Mouse (Mus musculus) hindbrain, embryonic 14.5 days (tissue): Measurements from ENCODE around the gene Arhgap27. TPM values are rescaled to one million over a fixed set of nuclear protein-coding genes. Genes with fewer than 3 reads are reported as not detected.

ENCODE experiments used
- ATAC-seq: fragments of 200-750 bp; cut with Nextera tagmentation; 2 replicates; pipeline ENCODE4 v1.8.0; 2017; ENCODE audit warnings: moderate number of reproducible peaks, mild to moderate bottlenecking, moderate TSS enrichment, moderate library complexity; ENCODE audit not compliant: low FRiP score
- DNase-seq: peaks from one replicate; pipeline ENCODE4 v3.0.0-alpha.2; 2015; ENCODE audit warnings: low spot score
- H3K27ac ChIP-seq: fragments of 300-500 bp; sonication (generic); 2 replicates; pipeline ENCODE4 v1.5.1; 2014; ENCODE audit warnings: mild to moderate bottlenecking, moderate library complexity
- H3K27me3 ChIP-seq: fragments of 300-500 bp; sonication (generic); 2 replicates; pipeline ENCODE4 v1.6.1; 2014; ENCODE audit warnings: mild to moderate bottlenecking, low read length, mixed read lengths; ENCODE audit not compliant: control insufficient read depth, insufficient read depth
- H3K36me3 ChIP-seq: fragments of 300-500 bp; sonication (generic); replicated peaks from 2 replicates; pipeline ENCODE4 v1.6.1; 2014; ENCODE audit not compliant: control insufficient read depth, insufficient read depth
- H3K4me1 ChIP-seq: fragments of 300-500 bp; sonication (generic); replicated peaks from 2 replicates; pipeline ENCODE4 v1.6.1; 2014; ENCODE audit warnings: antibody characterized with exemption, low read length, mixed read lengths; ENCODE audit not compliant: control insufficient read depth, insufficient read depth
- H3K4me2 ChIP-seq: fragments of 300-500 bp; sonication (generic); replicated peaks from 2 replicates; pipeline ENCODE4 v1.6.1; 2014; ENCODE audit warnings: mild to moderate bottlenecking, moderate library complexity
- H3K4me3 ChIP-seq: fragments of 300-500 bp; sonication (generic); replicated peaks from 2 replicates; pipeline ENCODE4 v1.5.1; 2014; ENCODE audit warnings: mild to moderate bottlenecking, low read length
- H3K9ac ChIP-seq: fragments of 300-500 bp; sonication (generic); 2 replicates; pipeline ENCODE4 v1.6.1; 2014
- H3K9me3 ChIP-seq: fragments of 300-500 bp; sonication (generic); 2 replicates; pipeline ENCODE4 v1.6.1; 2016; ENCODE audit warnings: low read length; ENCODE audit not compliant: control insufficient read depth
- WGBS: fragments of 180-500 bp; shearing (Covaris S2); extraction: QIAGEN DNeasy Blood & Tissue Kit; methylation state at CpG from one replicate; pipeline ENCODE4 v1.1.7; 2014; 5-methylcytosine and 5-hydroxymethylcytosine counted together
- polyA plus RNA-seq: library from polyadenylated mRNA; unstranded; fragments of >200 nt; fragmentation: Nextera tagmentation; extraction: Ambion mirVana; gene quantifications from 2 replicates; pipeline ENCODE4 v1.2.1, GENCODE M21; 2014

Gene Arhgap27
- polyA plus RNA-seq, 1 experiment from 2014 or later, result 5.4 TPM

GRCm38 (mm10) chr11:103355251-103355650 lies 8.2 kb downstream of the Arhgap27 start:
- DNase-seq (no peak), ATAC-seq (no peak)
- Histone ChIP-seq H3K4me3 (no peak overlapping the region), H3K9ac (no peak overlapping the region), H3K27ac (no peak overlapping the region), H3K27me3 (peaks cover 14% of the 10 kb centered on the region), H3K36me3 (no peaks in the 10 kb centered on the region), H3K4me2 (no peak overlapping the region), H3K9me3 (no peaks in the 10 kb centered on the region), H3K4me1 (peaks cover 11% of the 10 kb centered on the region; the same call in 1 of the 2 replicates)
- 13% methylated on average over 11 of the region's 11 CpGs for WGBS

- no peaks in the 10 kb centered on the region for H3K9me3 ChIP-seq
- peaks cover 3% of the 10 kb centered on the region for H3K27me3 ChIP-seq
- ATAC-seq (no peak), DNase-seq (no peak)
- no peak overlapping the region for H3K9ac ChIP-seq
- peaks cover 5% of the 10 kb centered on the region; the same call in 1 of the 2 replicates for H3K4me1 ChIP-seq
- no peak overlapping the region for H3K27ac ChIP-seq
- WGBS, result 79% methylated on average over 3 of the region's 3 CpGs
- no peak overlapping the region for H3K4me2 ChIP-seq
- no peak overlapping the region for H3K4me3 ChIP-seq
- no peaks in the 10 kb centered on the region for H3K36me3 ChIP-seq
These were observed 9.5 kb downstream of the Arhgap27 start for GRCm38 (mm10) chr11:103354033-103354432.

GRCm38 (mm10) chr11:103352239-103352814 lies 11.2 kb downstream of the Arhgap27 start:
- Histone ChIP-seq H3K27ac (no peak overlapping the region), H3K9ac (no peak overlapping the region), H3K36me3 (no peaks in the 10 kb centered on the region), H3K4me3 (no peak overlapping the region), H3K27me3 (peaks cover 3% of the 10 kb centered on the region; the same call in 1 of the 2 replicates), H3K4me2 (no peak overlapping the region), H3K4me1 (0 out of 2 replicates have a peak, but pooled peaks cover 5% of the 10 kb centered on the region), H3K9me3 (no peaks in the 10 kb centered on the region)
- ATAC-seq (no peak), DNase-seq (no peak)
- WGBS, result 84% methylated on average over 5 of the region's 5 CpGs

- no peak overlapping the region for H3K4me2 ChIP-seq
- H3K4me1 ChIP-seq, result 0 out of 2 replicates have a peak, but pooled peaks cover 2% of the 10 kb centered on the region
- no peak overlapping the region for H3K9ac ChIP-seq
- no peaks in the 10 kb centered on the region for H3K9me3 ChIP-seq
- H3K27ac ChIP-seq, result no peak overlapping the region
- no peak overlapping the region for H3K4me3 ChIP-seq
- no peak for ATAC-seq
- no peaks in the 10 kb centered on the region for H3K36me3 ChIP-seq
- H3K27me3 ChIP-seq, result peaks cover 3% of the 10 kb centered on the region; the same call in 1 of the 2 replicates
- 93% methylated on average over 12 of the region's 12 CpGs for whole genome bisulfite sequencing
- no peak for DNase-seq
These were observed 12.7 kb downstream of the Arhgap27 start for GRCm38 (mm10) chr11:103350711-103351315.

- WGBS, result 92% methylated on average over 2 of the region's 2 CpGs
- H3K4me3 ChIP-seq, result no peak overlapping the region
- H3K9ac ChIP-seq, result no peak overlapping the region
- H3K4me2 ChIP-seq, result no peak overlapping the region
- H3K36me3 ChIP-seq, result no peaks in the 10 kb centered on the region
- H3K9me3 ChIP-seq, result no peaks in the 10 kb centered on the region
- ATAC-seq (no peak), DNase-seq (no peak)
- H3K27ac ChIP-seq, result no peak overlapping the region
- H3K4me1 ChIP-seq, result no peaks in the 10 kb centered on the region
- H3K27me3 ChIP-seq, result peaks cover 3% of the 10 kb centered on the region; the same call in 1 of the 2 replicates
These were observed 13.8 kb downstream of the Arhgap27 start for GRCm38 (mm10) chr11:103349699-103350098.

GRCm38 (mm10) chr11:103346657-103347056 lies 16.8 kb downstream of the Arhgap27 start:
- Histone ChIP-seq H3K9me3 (no peaks in the 10 kb centered on the region), H3K9ac (no peak overlapping the region), H3K4me3 (no peak overlapping the region), H3K36me3 (no peaks in the 10 kb centered on the region), H3K4me2 (no peak overlapping the region), H3K27ac (no peak overlapping the region), H3K27me3 (no peaks in the 10 kb centered on the region), H3K4me1 (no peaks in the 10 kb centered on the region)
- DNase-seq (no peak), ATAC-seq (no peak)
- WGBS, result 67% methylated on average over 5 of the region's 5 CpGs

GRCm38 (mm10) chr11:103346236-103346635 lies 17.3 kb downstream of the Arhgap27 start:
- no peak overlapping the region for H3K9ac ChIP-seq
- H3K27me3 ChIP-seq, result no peaks in the 10 kb centered on the region

GRCm38 (mm10) chr11:103345408-103346091 lies 17.9 kb downstream of the Arhgap27 start:
- 84% methylated on average over 7 of the region's 7 CpGs for WGBS
- Histone ChIP-seq H3K27me3 (no peaks in the 10 kb centered on the region), H3K9me3 (no peaks in the 10 kb centered on the region), H3K4me1 (no peaks in the 10 kb centered on the region), H3K36me3 (no peaks in the 10 kb centered on the region), H3K4me3 (no peak overlapping the region), H3K27ac (no peak overlapping the region), H3K9ac (no peak overlapping the region), H3K4me2 (no peak overlapping the region)
- ATAC-seq (no peak), DNase-seq (no peak)

More at GRCm38 (mm10) chr11:103346236-103346635, 17.3 kb downstream of the Arhgap27 start:
- no peak for DNase-seq
- H3K27ac ChIP-seq, result no peak overlapping the region
- no peak for ATAC-seq
- H3K4me1 ChIP-seq, result no peaks in the 10 kb centered on the region
- no peaks in the 10 kb centered on the region for H3K9me3 ChIP-seq
- no peak overlapping the region for H3K4me3 ChIP-seq
- WGBS, result 86% methylated on average over 7 of the region's 7 CpGs
- no peak overlapping the region for H3K4me2 ChIP-seq
- no peaks in the 10 kb centered on the region for H3K36me3 ChIP-seq

GRCm38 (mm10) chr11:103344494-103345332 lies 18.8 kb downstream of the Arhgap27 start:
- ATAC-seq (no peak), DNase-seq (no peak)
- no peaks in the 10 kb centered on the region for H3K9me3 ChIP-seq
- WGBS, result 80% methylated on average over 19 of the region's 19 CpGs
- no peaks in the 10 kb centered on the region for H3K36me3 ChIP-seq
- H3K4me3 ChIP-seq, result no peak overlapping the region
- H3K4me1 ChIP-seq, result no peaks in the 10 kb centered on the region; the same call in 1 of the 2 replicates
- H3K27ac ChIP-seq, result no peak overlapping the region
- no peak overlapping the region for H3K4me2 ChIP-seq
- no peaks in the 10 kb centered on the region for H3K27me3 ChIP-seq
- no peak overlapping the region for H3K9ac ChIP-seq
